Mouse (Mus musculus): ENCODE data around the gene Rabgap1.
A peak's percentile ranks its signal among the peaks of the same experiment; 100 is the strongest.
"Not testable (repeated sequence)": the region's sequence is repeated elsewhere in the genome, so short reads cannot be mapped to it uniquely, and the experiment has no call there.

The Rabgap1 gene

DNA sequence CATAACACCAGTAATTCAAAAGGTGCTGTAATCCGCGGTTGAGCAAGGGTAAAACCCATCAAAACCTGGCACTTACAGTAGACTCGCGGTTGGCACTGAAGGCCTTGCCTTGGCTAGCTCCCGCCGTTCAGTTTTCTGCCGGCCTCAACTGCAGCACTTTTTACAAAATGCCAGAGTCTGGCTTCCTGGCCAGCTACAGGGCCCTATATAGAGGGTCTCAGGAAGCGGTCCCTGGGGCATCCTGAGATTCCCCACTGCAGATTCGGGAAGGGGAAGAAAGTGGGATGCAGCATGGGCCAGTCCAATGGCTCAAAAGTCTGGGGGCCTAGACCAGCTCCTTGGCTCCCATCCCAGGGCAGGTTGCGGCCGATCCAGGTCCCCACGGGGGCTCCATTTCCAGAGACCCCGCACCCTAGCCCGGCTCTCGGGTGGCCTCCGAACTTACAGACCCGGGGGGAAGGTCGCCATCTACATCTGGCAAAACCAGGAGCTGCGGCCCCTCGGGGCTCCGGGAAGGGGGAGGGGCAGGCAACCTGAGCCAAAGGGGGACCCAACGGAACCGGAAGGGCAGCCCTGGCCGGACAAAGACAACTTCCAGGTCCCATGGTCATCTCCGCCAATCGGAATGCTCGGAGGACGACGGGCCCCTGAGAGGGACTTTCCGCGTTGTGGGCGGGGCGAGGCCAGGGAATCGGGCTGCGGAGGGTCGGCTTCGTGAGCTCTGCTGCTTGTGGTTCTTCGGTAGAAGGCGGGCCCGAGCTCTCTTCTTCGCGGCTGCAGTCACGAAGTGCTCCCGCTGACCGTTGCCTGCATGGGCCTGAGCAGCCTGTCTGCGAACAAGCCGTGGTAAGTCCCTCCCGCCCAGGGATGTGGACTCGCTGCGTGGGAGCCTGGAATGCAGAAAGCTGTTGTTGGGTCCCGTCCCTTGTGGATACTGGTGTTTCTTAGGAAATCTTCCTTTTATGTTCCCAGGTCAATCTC, at the start of gene Rabgap1, which contains the start of the genes Zbtb26 and Zbtb6:
Gene Rabgap1, plus strand, starts transcription at position 669 of the 981 bp plus-strand sequence.
Gene Zbtb26, minus strand, starts transcription at position 525 of the 981 bp plus-strand sequence.
Gene Zbtb6, minus strand, starts transcription at position 561 of the 981 bp plus-strand sequence.
- DNase-seq (ENCODE audit: low spot score in 2 of 2) = peak; percentile 92 to 94

DNA sequence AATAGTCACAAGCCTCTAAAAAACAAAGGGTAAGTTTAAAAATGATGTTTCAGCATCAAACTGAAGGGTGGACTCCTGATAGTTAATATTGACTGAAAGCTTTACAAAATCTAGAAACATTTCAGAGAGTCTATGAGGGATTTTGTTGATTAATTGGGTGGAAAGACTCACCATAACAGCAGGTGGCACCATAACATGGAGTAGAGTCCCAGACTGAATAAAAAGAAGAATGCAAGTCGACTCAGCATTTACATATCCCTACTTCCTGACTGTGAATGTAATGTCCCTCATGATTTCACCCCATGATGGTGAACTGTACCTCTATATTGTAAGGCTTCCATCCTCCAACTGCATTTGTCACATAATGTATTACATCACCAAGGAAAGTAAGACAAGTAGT, 47.5 kb upstream of the Rabgap1 start:
- DNase-seq (ENCODE audit: low spot score in 2 of 2) = no peak

DNA sequence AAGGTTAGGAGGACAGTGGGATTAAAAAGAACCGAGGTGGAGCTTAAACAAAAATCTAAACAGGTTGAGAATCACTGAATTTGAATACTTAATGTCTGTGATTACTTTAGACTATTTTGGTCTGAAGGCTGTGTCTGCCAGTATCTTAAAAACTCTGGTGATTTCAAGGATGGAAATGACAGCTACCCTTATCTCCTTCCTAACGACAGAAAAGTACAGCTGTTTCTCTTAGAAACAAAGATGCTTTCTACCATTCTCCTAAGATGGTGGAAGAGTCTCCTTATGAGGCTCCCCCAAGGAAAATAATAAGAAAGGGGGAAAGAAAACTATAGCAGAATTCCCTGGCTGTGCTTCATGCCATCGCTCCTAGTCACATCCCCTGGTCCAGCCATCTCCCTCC, 21.2 kb upstream of the Rabgap1 start:
- no peak for DNase-seq (ENCODE audit: low spot score in 2 of 2)

DNA sequence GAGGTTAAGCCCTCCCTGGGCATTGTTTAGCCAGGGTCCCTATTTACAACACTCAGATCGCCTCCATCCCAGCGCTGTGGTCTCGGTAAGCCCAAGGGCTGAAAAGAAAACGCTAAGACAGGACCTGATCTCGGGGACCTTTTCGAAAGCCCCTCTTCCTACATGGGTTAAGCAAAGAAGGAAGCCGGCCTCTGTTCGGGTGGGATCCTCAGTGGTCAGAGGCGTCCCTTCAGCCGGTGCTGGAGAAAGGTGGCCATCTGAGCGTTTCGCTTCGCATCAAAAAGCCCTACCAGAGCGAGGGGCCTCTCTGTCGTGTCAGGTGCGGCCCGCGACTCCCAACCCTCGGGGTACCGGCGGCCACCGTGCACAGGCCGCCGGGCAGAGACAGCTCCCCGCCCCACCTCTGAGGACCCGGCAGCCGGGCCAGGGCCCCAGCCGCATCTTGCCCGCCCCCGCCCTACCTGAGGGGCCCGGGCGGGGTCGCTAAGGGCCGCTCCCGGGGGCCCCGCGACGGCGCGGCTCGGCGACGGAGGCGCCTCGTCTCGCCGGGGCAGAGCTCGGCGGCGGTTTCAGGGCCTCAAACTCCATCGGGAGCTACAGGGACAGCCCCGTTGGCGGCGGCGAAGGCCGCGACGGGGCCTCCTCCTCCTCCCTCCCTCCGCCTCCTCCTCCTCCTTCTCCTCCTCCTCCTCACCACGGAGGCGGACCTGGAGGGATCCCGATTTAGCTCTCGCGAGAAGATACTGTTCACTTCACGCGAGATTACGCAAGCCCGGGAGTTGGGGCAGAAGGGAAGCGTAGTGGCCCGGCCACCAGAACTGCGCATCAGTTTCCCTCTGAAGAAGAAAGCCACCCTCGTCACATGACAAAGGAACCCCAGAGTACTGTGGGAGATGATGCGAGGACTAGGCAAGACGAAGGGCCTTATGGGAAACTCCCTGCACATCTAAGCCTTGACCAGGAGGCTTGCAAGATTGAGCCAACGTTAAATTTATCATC, 20.5 kb upstream of the Rabgap1 start, which contains the start of gene Rc3h2:
Gene Rc3h2, minus strand, starts transcription at position 598 of the 999 bp plus-strand sequence.
- DNase-seq (ENCODE audit: low spot score in 2 of 2) = peak; percentile 79 to 94

DNA sequence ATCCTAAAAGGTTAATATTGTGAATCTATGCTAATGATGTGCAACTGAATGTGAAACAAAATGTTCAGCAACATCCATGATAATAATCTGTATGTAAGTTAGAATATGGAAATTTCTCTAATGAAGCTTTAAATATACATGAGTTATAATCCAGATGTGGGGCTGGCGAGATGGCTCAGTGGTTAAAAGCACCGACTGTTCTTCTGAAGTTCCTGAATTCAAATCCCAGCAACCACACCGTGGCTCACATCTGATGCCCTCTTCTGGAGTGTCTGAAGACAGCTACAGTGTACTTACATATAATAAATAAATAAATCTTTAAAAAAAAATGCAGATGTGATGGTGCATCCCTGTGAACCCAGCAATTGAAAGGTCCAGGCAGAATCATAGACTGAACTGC, 19.4 kb upstream of the Rabgap1 start:
- DNase-seq (ENCODE audit: low spot score in 2 of 2) = no peak

DNA sequence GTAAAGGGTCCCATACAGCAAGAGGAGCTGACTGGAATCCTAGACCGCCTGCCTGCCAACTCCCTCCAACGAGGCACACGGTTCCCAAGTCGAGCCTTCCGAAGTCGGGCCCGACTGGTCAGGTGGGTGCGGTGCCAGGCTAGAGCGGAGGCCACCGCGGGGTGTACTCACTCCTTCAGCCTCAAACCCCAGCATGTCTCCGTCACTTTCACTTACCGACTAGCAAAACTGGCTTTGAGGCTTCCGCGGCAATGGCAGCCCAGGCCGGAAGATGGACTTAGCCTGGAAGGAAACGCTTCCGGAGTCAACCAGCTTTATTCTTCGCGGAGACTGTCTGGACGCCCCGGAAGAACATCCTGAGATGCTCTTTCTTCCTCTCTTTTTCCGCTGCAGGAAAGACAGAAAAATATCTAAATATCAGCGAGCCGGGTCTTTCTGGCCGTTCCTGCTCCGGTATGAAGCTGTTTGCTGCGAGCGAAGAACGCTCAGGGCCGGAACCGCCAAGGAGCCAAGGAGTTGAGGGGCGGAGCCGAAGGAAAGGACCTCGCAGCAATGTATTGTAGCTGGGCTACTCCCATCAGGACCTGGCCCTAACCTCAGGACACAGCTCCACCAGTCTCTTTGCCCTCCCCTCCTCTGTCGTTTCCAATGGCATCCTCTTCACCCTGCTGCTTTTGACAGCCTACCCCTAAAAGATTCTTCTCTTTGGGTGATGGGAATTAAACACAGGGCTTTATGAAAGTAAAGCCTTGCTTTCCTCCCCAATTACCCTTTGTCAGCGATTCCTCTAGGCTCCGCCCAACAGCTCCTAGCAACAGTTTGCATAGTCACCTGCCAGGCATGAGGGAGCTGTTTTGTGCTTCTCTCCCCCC, 12.2 kb upstream of the Rabgap1 start:
- peak; percentile 54 to 81 for DNase-seq (ENCODE audit: low spot score in 2 of 2)

DNA sequence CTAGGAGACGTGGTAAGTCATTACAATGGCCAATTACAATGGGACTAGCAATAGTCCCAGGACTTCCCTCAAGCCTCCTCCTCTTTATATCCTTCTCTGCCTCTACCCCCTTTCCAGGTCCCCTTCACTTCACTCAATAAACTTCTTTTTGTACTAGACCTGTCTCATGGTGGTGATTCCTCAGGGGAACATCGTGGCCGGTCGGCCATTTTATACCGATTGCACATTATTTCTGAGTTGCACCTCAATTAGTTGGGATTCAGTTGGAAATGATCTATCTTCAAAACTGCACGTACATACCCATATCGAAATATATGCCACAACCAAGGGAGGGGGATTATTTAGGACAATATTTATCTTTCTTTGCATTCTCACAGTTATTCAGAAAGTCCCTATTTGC, 11.5 kb upstream of the Rabgap1 start:
- DNase-seq (ENCODE audit: low spot score in 2 of 2) = no peak

DNA sequence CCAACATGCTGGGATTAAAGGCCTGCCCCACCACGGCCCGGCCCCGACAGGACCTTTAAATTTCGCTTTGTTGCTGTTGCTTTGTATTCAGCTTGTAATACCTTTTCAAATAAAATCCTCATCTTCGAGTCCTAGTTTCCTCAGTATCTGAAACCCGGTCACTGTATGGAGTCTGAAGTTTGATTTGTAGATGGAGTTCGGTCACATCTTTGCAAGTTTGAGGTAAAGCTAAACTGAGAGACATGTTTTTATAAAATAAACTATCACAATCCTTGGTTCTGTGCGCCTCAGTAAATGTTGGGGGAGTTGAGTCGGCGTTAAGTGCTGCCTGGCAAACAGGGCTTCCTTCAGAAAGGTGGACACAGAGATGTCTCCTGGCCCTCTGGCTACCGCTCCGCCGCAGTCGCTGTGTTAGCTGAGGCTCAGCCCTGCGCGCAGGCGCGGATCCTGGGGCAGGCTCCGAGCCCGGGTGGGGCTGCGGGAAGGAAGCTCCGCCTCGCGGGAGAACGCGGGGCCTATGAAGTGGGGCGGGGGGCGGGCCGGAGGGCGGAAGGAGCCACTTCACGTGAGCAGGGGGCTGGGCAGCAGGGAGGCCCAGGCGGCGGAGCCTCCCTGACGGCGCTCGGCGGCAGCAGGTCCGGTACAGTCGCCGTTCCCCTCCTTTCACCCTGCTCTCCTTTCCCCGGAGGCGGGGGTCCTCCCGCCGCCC, 8.7 kb downstream of the Rabgap1 start:
- DNase-seq (ENCODE audit: low spot score in 2 of 2) = peak; percentile 78 to 91

DNA sequence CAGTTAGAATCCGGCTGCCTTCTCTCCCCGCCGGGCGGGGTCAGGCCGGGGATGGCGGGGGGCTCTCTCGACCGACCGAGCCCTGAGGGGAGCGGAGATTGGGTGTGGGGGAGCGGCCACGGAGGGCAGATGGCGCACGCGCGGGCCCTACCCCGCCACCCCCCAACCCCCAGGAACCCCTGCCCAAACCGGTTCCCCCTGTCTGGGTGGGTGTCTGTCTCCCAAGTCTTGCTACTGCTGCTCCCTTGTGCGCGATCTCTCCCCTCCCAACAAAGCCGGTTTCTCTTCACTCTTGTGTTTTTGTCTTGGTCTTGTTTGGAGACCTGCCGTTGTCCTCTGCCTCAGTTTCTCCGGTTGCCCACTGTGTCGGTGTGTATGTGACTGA, 9.3 kb downstream of the Rabgap1 start:
- no peak for DNase-seq (ENCODE audit: low spot score in 2 of 2)

DNA sequence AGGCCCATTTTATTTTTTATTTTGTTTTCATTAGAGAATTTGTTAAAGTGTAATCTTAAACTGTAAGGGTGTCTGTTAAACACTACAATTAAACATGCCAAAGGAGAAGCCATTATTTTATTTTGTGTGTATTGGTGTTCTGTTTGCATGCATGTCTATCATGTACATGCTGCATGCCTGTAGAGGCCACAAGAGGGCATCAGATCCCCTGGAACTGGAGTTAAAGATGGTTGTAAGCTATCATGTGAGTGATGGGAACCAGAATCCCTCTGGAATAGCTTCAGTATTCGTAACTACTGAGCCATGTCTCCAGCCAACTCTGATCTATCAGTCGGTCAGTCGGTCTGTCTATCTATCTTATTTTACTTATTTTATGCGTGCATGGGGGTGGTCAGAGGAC, 17.6 kb downstream of the Rabgap1 start:
- DNase-seq (ENCODE audit: low spot score in 2 of 2) = no peak

DNA sequence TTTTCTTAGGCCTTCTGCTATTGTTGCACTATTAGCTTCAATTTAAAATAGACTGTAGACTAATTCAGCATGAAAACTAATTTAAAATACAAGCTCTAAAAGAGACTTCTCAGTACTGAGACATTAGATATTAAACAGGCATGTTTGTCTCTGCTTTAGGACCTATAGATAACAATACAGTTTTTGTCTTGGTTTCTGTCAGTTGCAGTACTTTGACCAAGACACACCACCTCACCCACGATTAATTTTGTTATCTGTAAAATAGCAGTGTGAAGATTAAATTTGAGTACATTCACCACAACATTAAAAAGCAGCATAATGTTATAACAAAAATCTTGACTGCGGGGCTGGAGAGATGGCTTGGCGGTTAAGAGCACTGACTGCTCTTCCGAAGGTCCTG, 23.2 kb downstream of the Rabgap1 start:
- no peak for DNase-seq (ENCODE audit: low spot score in 2 of 2)

DNA sequence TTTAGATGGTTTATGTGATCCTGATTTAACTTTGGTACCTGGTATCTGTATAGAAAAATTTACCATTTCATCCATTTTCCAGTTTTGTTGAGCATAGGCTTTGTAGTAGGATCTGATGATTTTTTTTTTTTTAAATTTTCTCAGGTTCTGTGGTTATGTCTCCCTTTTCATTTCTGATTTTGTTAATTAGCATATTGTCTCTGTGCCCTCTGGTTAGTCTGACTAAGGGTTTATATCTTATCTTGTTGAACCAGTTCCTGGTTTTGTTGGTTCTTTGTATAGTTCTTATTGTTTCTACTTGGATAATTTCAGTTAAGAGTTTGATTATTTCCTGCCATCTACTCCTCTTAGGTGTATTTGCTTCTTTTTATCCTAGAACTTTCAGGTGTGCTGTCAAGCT, 36.5 kb downstream of the Rabgap1 start:
- DNase-seq (ENCODE audit: low spot score in 2 of 2) = no peak

DNA sequence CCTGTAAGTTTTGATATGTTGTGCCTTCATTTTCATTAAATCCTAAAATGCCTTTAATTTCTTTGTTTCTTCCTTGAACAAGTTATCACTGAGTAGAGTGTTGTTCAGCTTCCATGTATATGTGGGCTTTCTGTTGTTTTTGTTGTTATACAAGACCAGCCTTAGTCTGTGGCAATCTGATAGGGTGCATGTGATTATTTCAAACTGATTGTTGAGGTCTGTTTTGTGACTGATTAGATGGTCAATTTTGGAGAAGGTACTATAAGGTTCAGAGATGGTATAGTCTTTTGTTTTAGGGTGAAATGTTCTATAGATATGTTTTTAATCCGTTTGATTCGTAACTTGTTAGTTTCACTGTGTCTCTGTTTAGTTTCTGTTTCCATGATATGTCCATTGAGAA, 37.0 kb downstream of the Rabgap1 start:
- DNase-seq (ENCODE audit: low spot score in 2 of 2) = no peak

DNA sequence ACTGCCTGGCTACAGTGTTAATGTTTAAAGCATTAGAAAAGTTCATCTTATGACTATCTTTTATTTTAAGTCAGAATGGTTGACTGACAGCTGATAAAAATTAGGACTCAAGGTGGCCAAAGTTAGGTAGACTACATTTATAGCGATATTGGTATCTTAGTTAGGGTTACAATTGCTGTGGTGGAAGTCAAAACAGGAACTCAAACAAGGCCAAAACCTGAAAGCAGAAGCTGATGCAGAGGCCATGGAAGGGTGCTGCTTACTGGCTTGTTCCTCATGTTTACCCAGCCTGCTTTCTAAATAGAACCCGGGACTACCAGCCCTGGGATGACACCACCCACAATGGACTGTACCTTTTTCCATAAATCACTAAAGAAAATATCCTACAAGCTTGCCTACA, 41.1 kb downstream of the Rabgap1 start:
- no peak for DNase-seq (ENCODE audit: low spot score in 2 of 2)

DNA sequence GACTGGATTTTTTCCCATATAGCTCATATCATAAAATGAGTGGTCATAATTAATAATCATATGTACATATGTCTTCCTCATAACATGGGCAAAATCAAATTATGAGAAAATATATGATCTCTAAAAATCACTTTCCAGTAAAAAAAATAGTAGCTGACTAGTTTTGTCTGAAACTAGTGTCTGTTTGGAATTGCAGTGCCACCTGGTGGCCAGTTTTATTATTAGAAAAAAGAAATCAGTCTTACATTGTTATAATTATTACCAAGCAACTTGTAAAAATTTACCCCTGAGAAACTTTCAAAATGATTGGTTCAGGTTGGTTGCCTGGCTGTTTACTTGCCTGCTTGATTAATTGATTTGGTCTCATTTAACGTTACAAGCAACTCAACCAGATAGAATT, 42.3 kb downstream of the Rabgap1 start:
- no peak for DNase-seq (ENCODE audit: low spot score in 2 of 2)

DNA sequence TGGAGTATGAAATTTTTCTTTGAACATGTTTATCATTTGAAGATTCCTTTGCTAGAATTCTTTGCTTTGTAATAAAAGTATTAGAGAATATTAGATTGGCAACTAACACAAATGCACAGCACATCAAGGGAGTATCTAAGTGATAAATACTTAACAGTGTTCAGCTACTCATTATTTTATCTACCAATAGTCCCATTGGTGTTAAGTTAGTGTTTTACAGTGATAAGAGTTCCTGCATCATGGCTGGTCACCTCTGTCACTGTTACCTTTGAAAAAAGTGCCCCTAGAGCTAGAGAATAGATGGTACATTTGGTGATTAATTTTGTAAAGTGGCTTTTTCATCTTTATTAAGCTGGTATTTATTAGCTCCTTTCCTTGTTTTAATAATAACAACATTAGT, 43.3 kb downstream of the Rabgap1 start:
- DNase-seq (ENCODE audit: low spot score in 2 of 2) = no peak

DNA sequence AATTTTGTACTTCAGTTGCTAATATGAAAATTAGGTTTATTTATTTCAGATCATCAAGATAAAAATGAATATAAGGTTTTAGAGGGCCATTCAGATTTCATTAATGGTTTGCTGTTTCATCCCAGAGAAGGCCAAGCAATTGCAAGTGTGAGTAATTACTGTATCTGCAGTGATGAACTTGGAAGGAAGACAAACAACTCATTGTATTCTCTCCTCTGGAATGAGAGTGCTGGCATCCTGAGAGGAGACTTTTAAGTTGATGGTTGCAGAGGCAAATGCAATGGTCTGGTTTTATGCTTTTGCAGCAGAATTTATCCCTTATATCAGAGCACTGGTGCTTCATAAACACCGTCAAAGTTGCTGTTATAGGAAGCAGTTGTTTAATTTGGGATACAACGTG, 45.9 kb downstream of the Rabgap1 start:
- DNase-seq (ENCODE audit: low spot score in 2 of 2) = no peak

DNA sequence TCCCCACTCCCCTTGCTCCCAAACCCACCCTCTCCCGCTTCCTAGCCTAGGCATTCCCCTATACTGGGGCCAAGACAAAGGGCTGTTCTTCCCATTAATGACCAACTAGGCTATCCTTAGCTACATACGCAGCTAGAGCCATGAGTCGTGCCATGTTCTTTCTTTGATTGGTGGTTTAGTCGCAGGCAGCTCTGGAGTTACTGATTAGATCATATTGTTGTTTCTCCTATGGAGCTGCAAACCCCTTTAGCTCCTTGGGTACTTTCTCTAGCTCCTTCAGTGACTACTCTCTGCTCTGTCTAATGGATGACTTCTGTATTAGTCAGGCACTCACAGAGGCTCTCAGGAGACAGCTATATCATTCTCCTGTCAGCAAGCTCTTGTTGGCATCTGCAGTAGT, 54.2 kb downstream of the Rabgap1 start:
- DNase-seq (ENCODE audit: low spot score in 2 of 2) = no peak

DNA sequence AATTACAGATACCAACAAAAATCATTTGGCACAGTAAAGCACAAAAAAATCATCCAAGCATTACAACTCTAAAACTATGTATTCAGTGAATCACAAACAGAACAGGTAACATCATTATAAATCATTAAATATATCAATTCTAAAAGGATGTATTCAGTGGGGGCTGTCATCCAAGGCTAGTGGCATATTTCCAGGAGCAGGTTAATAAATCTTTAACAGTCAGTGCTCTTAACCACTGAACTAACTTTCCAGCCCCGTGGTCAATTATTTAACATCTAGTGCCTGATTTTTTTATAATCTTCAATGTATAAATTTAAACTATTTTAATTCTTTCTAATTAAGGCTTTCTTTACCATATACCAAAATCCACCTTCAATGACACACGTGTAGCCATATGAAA, 62.8 kb downstream of the Rabgap1 start:
- DNase-seq (ENCODE audit: low spot score in 2 of 2) = not testable (repeated sequence)

DNA sequence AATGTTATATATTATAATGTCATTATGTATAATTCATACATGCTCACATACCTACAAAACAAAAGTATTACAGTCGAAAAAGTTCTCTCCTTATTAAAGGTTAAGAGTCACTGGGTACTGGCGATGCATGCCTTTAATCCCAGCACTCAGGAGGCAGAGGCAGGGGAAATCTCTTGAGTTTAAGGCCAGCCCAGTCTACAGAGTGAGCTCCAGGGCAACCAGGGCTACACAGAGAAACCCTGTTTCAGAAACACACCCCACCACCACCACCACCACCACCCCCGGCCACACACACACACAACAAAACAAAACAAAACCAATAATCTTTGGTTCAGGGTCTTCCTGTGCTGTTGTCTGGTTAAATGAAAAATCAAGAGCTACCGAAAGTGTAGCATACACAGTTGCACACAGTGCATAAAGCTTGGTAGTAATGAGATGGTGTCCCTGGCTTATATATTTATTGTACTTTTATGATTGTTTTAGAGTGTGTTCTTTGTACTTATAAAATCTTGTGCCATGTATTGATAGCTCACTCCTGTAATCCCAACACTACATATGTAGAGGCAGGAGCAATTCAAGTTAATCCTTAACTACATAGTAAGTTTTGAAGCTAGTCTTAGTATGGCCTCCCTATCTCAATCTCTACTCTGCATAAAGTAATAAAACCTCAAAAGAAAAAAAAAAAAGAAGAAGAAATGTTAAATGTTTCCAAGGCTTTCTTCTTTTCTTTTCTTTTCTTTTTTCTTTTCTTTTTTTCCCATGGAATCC, 68.2 kb downstream of the Rabgap1 start:
- no peak for DNase-seq (ENCODE audit: low spot score in 2 of 2)
